Mouse (Mus musculus) spleen, adult 12 weeks (tissue): ENCODE measurements at regions not wholly inside any gene's neighbourhood (a gene's known extent, or its start where the extent isn't known, plus 50 kb on each side); places are given as distances from the start of the nearest gene placed in this dataset.

Source experiments
- DNase-seq: peaks from one replicate; pipeline ENCODE4 v3.0.0; 2022; ENCODE audit warnings: low spot score

DNA sequence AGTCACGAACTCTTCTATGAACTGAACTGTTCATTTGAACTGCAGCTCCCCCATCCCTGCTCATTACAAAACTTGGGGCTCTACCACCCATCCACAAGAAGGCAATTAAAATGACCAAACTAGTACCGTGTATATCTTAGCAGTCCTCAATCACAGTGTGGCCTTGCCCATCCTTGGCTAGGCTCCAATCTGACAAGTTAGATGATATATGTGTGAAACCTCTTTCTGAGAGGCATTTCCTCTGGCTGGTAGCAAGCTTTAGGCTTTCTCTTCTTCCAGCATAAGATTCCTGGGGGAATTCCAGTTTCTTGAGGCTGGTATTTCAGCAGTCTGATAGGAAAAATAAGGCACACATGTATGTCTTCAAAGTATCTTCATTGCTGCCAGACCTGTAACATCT lies 88.8 kb upstream of the Hnrnpa3 start:
- no peak for DNase-seq

DNA sequence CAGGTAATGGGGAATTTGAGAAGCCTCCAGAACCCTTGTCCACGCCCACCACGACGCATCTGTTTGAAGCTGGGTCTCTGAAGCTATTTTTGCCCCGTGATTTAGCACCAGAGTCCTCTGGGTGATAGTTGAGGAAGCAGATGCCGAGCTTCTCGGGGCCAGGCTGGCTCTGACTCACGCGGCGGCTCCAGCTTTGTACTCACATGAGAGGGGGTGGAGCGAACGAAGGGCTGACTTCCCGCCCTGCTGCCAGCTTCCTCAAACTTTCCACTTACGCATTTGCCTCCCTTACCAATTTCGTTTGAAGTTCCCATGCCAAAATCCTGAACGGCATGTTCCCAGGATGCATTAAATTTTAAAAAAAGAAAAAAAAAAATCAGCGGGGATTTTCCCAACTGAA lies 74.1 kb upstream of the Hnrnpa3 start:
- peak; percentile 40 for DNase-seq

DNA sequence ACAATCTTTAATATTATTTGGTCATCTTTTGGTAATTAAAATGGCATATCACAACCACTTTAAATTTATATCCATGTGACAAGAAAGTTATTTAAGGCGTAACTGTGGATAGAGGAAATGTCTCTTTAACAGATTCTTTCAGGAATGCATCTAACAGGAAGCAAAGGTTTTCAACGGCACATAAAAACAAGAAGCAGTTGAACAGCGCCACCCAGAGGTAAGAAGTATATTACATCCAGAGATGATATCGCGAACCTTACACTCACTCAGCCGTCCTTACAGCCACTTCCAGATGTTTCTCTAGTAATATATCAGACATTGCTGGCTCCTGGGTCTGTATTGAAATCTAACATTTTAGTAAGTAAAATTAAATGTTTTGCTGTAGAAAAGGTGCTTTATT lies 70.5 kb upstream of the Hnrnpa3 start:
- DNase-seq: peak; percentile 13

DNA sequence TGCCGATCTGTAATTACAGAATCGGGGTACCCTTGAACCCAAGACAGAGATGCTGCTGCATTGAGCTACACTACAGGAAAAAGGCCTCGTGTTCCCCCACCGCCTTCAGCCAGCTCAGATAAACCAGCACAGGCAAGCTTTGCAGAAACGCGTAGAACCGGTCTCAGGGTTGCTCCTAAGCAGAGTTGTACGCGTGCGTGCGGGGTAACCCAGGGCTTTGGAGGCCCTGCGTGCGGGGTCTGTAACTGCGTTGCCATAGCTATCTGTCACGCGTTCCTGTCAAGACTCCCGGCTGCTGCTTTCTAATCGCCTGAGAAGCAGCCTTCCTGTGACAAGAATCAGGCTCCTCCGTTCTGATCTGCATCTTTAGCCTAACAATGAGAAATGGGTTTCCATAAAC lies 69.6 kb upstream of the Hnrnpa3 start:
- DNase-seq: no peak

DNA sequence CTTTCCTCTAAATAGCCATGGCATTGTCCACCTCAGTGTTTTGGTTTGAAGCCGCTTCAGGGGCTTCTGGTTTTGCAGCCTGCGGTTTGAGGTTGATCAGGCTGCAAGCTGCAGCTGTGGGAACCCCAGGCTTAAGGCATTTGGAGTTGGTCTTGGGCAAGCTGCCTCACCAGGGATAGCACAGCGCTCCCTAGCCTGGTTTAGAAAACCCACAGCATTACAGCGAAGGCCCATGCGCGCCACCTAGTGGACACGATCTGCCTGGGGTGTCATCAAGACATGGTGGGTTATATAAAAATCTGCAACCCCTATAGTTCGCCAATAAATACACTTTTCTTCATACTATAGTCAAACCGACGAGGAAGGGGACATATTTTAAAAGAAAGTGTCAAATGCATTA lies 68.9 kb upstream of the Hnrnpa3 start:
- peak; percentile 68 for DNase-seq

DNA sequence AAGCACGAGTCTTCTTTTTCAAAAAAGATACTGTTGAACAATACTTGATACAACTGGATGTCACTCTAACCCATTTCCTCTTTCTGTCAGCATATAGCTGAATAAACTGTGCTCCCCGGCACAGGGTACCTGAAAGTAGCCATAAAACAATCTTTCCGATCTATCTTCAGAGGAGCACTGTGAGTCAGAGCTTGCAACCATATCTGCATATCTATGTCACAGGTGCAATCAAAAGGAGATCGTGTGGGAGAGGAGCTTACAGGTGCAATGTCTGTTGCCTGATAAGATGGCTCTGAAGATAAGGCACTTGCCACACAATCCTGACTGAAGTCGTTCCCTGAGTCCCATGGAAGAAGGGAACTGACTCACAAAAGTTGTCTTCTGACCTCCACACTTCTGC lies 58.5 kb upstream of the Hnrnpa3 start:
- no peak for DNase-seq

DNA sequence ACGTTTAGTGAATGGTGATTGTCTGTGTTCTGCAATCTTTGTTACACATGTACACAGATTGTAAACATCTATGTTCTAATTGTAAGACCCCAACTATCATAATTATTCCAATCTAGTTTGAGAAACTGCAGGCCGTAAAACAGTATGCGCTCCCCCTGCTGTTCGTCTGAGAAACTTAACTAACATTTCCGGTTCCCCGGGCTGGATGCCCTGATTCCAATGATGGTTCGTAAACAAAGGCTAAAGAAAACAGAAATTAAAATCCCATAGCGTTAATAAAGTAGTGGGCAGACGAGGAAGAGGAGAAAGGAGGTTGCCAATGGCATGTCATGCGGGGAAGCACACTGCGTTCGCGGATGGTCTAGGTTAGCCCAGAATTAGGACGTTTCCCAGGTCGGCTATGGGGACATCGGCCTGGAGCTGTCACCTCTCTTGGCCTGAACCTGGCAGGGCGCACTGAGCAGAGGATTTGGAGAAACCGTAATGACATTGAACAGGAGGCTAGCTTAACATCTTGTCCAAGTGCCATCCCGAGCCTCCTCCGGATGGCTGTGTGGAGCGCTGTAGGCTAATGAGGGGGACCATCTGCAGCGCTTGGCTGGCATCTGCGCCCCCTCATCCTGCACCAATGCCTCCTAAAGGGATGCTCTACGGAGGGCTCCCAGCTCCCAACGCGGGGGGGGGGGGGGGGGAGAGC lies 55.7 kb upstream of the Hnrnpa3 start:
- DNase-seq: no peak

DNA sequence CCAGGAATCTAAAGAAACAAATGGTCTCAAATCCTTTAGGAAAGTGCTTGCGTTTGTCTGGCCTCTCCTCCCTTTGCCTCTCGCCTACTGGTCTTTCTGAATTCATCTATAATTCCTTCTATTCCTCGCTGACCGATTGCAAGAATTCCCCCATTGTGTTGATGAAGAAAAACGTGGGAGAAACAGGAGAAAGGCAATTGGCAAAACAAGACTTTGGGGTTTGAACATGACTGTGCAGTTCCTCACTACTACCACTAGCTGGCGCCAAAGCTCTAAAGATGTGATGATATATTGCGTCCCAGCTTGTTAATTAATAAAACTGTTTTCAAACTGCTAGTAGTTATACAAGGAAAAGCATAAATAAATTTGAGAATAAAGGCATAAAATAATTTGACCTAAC lies 53.4 kb upstream of the Hnrnpa3 start:
- DNase-seq: no peak

DNA sequence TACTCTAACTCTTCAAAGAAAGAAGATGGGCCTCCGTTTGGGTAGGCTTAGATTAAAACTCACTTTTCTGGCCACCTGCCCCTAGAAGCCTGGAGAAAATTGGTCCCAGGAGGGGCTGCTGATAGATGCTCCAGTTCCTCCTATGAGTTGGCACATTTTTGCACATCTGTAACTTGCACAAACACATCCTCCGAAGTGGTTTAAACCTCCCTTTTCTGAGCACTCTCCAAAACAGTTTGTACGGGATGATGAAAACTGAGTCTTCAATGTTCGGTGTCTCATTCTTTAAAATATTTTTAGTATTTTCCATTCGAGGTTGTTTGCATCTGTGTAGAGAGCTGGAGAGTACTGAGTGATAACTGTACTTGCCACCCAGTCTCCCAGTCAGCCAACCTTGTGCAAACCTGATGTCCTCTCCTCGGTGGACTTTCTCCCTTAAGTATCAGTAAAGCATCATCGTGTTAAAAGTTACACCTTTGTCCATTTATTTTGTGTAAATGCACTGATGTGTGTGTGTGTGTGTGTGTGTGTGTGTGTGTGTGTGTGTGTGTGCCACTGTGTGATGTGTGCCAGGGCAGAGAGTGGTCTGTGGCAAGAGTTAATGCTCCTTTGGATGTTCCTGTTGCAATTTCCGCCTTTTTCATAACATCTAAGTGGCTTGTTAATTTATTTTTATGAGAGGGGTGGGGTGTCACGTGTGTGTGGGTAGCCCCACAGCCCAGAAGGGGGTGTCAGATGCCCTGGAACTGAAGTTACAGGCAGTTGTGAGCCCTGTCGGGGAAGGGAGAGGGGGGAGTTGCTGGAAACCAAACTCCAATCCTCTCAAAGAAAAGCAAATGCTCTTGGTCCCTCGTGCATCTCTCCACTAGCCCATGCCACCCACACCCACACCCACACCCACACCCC lies 51.8 kb upstream of the Hnrnpa3 start:
- DNase-seq: no peak

DNA sequence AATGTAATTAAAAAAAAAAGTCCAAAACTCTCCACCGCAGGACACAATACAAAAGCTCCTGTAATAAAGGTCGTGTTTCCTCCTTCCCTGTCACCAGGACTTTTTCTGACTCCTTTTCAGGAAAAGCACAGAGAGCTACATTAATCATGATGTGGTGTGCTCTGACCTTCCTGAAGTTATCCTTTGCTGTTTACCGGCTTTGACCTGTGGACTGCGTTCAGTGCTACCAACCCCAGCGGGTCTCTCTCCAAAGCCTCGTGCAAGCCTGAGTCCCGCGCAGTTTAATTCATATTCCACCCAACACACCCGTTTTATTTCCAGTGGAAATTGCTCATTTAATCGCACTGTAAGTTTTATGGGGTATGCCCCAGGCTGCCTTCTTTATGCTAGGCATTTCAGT lies 51.1 kb upstream of the Hnrnpa3 start:
- DNase-seq: no peak

DNA sequence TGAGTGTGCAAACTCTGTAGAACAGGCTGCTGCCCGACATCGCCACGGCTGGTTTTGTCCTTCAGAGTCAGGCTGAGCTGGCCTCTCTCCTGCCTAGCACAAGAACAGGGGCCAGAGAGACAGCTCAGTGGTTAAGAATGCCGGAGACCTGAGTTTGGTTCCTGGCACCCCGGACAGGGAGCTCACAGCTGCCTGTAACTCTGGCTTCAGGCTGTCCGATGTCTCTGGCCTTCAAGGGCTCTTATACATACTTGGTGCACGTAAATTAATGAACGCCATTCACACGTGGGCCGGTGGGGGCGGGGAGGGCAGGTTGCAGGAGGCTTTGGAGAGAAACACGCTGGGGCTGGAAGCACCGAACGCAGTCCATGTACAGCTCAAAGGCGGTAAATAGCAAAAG lies 50.6 kb upstream of the Hnrnpa3 start:
- no peak for DNase-seq

DNA sequence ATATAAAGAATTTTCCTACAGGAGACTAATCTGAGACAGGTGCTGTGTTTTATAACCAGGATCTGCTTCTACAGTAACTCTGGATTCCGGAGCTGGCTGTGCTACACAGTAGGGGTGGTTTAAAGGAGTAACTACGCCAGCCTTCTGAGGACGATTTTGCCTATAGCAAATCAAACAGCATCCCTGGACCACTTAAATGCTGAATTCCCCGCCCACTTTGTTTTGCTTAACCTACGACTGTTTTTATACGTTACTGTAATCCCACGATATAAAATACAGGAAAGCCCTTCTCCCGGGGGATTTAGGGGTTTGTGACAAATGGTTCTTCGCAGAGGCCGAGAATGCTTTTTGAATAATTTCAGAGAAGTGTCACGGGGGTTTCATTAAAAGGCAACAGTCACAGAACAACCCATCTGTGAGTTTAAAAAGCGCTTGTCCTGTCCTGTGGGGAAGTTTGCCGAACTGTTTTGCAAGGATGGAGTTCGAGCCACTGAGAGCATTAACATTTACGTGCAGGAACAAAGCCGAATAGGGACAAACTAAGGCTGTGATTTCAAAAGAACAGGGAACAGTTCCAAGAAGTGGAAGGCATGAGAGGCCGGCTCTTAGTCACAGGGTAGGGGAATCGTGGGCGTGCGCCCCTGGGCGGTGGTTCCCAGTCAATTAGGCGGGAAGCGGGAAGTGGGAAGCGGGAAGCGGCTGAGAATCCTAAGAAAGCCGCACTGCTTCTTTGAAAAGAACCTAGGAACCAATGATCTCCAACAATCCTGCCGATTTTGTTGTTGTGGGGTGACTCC lies 49.7 kb upstream of the Hnrnpa3 start:
- DNase-seq: no peak
